Mouse (Mus musculus): ENCODE measurements around the gene Caln1.
A peak's percentile ranks its signal among the peaks of the same experiment; 100 is the strongest.

Caln1 gene

DNA sequence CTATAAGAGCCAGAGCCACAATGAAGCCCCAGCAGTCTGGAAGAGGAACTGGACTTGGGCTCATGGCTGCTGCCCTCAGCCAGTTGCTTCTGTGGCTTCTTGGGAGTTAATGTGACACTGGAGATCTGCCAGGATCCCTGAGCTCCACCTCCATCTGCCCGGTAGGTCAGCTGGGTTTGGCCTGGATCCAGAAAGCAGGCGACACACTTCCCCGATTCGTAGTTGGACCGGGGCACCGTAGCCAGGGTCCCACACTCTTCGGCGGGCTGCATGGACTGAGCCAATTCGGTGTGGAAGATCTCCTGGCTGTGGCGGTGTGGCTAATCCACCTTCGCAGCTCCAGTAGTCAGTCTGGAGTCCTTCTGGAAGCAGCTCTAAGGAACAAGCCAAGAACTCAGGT is at the start of gene Caln1:
Gene Caln1 (plus strand): TSS at position 219 of the 400 bp plus-strand sequence.
- DNase-seq (ENCODE audit: extremely low read depth, low read depth): no peak

DNA sequence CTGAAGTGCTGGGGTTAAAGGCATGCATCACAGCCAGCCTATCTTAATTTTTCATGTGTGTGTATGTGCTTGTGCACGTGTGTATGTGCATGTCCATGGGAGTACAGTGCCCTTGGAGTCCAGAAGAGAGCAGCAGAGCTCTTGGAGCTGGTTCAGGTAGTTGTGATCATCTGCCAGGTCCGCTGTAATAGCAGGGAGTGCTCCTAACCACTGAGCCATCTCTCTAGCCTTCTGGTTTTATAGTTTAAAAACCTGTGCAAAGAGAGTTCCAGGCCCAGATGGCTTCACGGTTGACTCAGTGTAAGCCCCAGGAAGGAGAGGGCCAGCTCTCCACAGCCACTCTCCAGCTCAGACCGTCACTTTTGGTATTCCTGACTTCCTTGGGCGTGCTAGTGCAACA is 49.5 kb upstream of the Caln1 start:
- no peak for DNase-seq (ENCODE audit: extremely low read depth, low read depth)

- DNase-seq (ENCODE audit: extremely low read depth, low read depth): no peak
Observed at GRCm38 (mm10) chr5:130320485-130320884, 48.8 kb upstream of the Caln1 start.

GRCm38 (mm10) chr5:130325486-130325885 is 43.8 kb upstream of the Caln1 start:
- no peak for DNase-seq (ENCODE audit: extremely low read depth, low read depth)

- no peak for DNase-seq (ENCODE audit: extremely low read depth, low read depth)
Observed at GRCm38 (mm10) chr5:130327615-130328263, 41.5 kb upstream of the Caln1 start.

DNA sequence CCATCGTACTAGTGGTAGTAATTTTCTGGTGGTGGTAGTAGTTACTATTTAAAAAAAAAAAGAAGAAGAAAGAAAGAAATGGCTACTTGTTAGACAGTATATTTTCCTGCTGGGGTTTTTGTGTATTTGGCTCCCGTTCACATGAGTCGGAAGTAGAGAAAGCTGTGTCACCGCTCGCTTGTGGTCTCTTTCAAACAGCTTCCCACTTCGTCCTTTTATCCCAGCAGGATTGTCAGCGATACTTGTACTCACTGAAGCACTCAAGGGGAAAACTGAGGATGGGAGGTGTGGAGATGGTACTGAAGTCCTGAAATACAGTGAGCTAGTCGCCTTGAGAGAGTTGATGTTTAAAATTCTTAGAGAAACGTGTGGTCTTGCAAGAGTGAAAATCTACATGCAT is 40.9 kb upstream of the Caln1 start:
- DNase-seq (ENCODE audit: extremely low read depth, low read depth): no peak

- peak; percentile 36 for DNase-seq (ENCODE audit: extremely low read depth, low read depth)
Observed at GRCm38 (mm10) chr5:130329889-130330288, 39.4 kb upstream of the Caln1 start.

DNA sequence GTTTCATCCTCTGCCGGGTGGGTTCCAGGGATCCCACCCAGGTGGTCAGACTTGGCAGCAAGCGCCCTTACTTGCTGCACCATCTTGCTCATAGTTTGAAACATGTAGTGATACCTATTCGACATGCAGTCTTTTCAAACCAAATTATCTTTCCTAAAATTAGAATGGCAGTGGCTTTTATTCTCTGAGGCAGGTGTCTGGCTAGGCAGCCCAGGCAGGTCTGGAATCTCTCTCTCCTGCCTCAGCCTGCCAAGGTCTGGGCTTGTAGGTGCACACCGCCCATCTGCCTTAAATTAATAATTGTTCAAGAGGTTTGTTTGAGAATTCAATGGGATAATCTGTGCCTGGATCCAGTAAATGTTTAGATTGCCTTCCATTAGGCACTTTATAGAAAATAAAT is 38.5 kb upstream of the Caln1 start:
- no peak for DNase-seq (ENCODE audit: extremely low read depth, low read depth)

GRCm38 (mm10) chr5:130331206-130331605 is 38.0 kb upstream of the Caln1 start:
- no peak for DNase-seq (ENCODE audit: extremely low read depth, low read depth)

- no peak for DNase-seq (ENCODE audit: extremely low read depth, low read depth)
Observed at GRCm38 (mm10) chr5:130333566-130333965, 35.7 kb upstream of the Caln1 start.

DNA sequence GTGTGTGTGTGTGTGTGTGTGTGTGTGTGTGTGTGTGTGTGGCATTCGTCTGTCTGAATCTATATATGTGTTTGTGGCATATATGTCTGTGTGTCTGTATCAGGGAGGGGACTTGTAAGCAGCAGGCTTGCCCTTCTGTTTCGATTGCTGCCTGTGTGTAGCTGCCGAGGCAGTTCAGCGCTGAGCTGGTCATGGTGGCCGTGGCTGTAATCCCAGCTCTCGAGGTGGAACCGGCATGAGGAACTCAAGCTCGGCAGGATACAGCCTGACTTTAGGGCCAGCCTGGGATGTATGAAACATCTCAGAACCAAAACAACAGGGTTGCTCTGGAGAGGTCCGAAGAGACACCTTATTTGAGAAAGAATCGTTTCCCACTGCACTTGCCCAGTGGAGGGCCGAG is 35.3 kb upstream of the Caln1 start:
- no peak for DNase-seq (ENCODE audit: extremely low read depth, low read depth)

DNA sequence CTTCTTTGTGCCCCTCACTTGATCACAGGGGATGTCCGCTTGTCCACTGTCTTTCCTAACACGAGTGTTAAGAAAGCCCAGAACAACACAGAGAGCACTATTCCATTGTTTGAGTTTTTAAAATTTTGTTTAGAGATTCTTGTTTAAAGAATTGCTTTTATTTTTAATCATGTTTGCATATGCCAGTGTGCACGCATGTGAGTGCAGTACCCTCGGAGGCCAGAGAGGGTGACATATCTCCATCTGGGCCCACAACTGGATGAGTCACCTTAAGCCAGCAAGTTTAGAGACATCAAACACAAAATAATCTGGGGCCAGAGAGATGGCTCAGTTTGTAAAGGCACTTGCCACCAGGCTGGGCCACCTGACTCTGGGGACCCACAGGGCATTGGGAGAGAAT is 33.8 kb upstream of the Caln1 start:
- no peak for DNase-seq (ENCODE audit: extremely low read depth, low read depth)

GRCm38 (mm10) chr5:130340656-130341055 is 28.6 kb upstream of the Caln1 start:
- DNase-seq (ENCODE audit: extremely low read depth, low read depth): no peak

GRCm38 (mm10) chr5:130344999-130345398 is 24.3 kb upstream of the Caln1 start:
- DNase-seq (ENCODE audit: extremely low read depth, low read depth): peak; percentile 40

GRCm38 (mm10) chr5:130345871-130346270 is 23.4 kb upstream of the Caln1 start:
- no peak for DNase-seq (ENCODE audit: extremely low read depth, low read depth)

GRCm38 (mm10) chr5:130355223-130355622 is 14.0 kb upstream of the Caln1 start:
- DNase-seq (ENCODE audit: extremely low read depth, low read depth): no peak

DNA sequence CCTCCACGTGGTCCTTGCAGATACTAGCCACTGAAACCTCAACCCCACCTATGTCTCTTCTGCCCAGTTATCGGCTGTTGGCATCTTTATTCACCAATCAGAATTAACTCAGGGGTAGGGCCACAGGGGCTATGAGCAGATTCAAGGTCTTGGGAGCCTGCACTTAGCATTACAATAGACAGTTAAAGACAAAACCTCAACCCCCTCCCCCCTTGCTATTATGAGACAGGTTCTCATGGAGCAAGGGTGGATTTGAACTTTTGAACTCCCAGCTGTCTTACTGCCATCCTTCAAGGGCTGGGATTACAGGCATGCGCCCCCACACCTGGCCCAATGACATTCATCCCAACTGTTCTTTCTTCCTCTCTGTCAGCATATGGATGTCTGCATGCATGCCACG is 6.1 kb upstream of the Caln1 start:
- DNase-seq (ENCODE audit: extremely low read depth, low read depth): no peak

- no peak for DNase-seq (ENCODE audit: extremely low read depth, low read depth)
Observed at GRCm38 (mm10) chr5:130363773-130364172, 5.5 kb upstream of the Caln1 start.

DNA sequence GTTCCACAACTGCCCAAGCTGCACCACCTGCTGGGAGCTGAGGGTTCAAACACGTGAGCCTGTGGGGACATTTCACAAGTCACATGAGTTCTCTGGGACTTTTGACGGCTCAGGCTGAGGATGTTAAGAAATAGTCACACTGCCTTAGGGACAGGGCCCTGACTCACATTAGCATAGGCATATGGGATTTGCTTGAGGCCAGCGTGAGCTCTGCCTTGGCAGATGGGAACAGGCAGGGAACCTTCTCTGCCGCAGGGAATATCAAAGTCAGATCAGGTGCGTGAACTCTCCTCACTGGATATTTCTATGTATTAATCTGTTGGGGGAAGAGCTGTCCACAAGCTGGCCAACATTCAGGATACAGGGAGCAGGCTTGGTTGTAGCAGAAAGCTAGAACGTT is 1.0 kb upstream of the Caln1 start:
- DNase-seq (ENCODE audit: extremely low read depth, low read depth): no peak

DNA sequence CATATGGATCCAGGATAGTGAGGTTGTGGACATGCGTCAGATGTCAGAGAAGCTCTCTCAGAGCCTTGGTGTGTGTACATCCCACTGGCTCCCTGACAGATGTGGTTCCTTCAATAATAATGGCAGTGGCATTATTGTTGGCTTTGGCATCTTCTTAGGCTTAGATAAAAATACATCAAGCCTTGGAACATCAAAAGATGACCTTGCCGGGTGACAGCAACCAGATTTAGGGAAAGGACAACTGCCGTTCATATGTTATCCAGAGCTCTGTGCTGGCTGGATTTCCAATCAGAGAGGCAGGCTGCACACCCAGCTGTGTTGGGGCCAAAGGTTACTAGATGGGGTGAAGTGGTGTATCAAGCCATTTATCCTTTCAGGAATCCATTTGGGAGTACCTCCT is 6.2 kb downstream of the Caln1 start:
- no peak for DNase-seq (ENCODE audit: extremely low read depth, low read depth)

GRCm38 (mm10) chr5:130384222-130384912 is 15.1 kb downstream of the Caln1 start, which contains the start of gene A330070K13Rik:
A330070K13Rik (minus strand) TSS chr5:130384631.
- DNase-seq (ENCODE audit: extremely low read depth, low read depth): no peak

GRCm38 (mm10) chr5:130386418-130386817 is 17.2 kb downstream of the Caln1 start:
- DNase-seq (ENCODE audit: extremely low read depth, low read depth): no peak
